Mouse (Mus musculus): ENCODE data around the gene Tyms. TPM values are rescaled to one million over a fixed set of nuclear protein-coding genes. Genes with fewer than 3 reads are reported as not detected.

The Tyms gene
- polyA plus RNA-seq, 1 experiment from 2014 or later: 198 TPM

DNA sequence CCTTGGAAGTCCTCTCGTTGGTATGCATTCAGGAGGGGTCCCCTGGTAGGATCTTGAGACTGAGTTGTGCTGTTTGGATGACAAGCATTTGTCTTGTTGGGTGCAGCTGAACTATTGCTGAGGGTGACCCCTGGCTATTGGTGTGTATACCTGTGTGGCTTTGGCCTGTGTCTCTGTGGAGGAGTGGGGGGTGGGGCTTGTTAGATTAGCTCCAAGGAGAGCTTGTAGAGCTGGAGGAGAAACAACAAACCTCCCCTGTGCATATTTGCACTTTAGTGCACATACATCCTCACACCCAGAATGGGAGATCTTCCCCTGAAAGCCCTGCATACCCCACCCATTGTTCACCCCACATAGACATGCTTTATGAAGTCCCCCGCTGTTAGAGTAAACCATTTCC, 33.3 kb upstream of the Tyms start:
- ATAC-seq (ENCODE audit: low read depth): no peak
- WGBS: 14% methylated on average over 2 of the region's 2 CpGs
- peaks cover 69% of the 10 kb centered on the region for H3K27me3 ChIP-seq (replicated peaks; ENCODE audit: control insufficient read depth, insufficient read depth, low read length)

DNA sequence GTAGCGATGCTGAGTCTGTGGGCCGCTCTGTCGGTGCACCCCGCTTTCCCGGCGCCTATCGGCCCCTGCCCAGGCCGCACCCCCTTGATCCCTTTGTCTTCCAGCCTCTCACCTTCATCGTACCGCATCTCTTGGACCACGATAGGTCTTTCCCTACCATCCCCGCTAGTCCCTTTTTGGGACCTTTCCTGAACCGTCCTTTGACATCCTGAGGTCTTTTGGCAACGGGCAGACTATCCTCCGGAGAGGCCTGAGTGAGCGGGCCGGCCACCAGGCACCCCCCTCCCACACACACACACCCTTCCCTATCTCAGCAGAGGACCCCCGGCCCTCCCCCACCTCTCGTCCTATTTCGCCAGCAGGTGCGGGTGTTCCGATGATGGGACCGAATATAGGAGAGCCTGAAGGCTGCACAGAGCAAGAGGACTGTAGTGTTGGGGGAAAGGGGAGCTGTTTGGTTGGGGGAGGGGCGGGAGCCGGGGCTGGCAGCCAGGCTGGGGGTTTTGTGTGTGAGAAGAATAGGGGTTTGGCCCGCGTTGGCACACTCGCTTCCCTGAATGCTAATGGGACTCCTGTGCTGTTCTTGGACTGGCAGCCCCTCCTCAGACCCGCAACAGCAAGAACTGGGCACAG, 32.4 kb upstream of the Tyms start, which contains the start of gene 3110082J24Rik:
3110082J24Rik (minus strand) TSS at position 419 of the 633 bp plus-strand sequence.
- Histone ChIP-seq H3K36me3 (ENCODE audit: control insufficient read depth, insufficient read depth, low read length) (no peaks in the 10 kb centered on the region), H3K4me1 (ENCODE audit: control insufficient read depth, insufficient read depth, low read length) (peaks cover 4% of the 10 kb centered on the region; the same call in 1 of the 2 replicates), H3K4me2 (ENCODE audit: low read depth, low read length) (peak within 1 kb of the TSS; percentile 93), H3K27me3 (replicated peaks; ENCODE audit: control insufficient read depth, insufficient read depth, low read length) (peaks cover 59% of the 10 kb centered on the region), H3K9ac (ENCODE audit: low read depth, low read length) (peak within 1 kb of the TSS; percentile 60), H3K27ac (replicated peaks; ENCODE audit: low read depth, low read length) (no peak within 1 kb of the TSS), H3K9me3 (ENCODE audit: control insufficient read depth, low read length) (no peaks in the 10 kb centered on the region), H3K4me3 (ENCODE audit: low read depth, low read length) (peak within 1 kb of the TSS; percentile 48)
- no peak for DNase-seq (ENCODE audit: low spot score)
- 1% methylated on average over 22 of the region's 29 CpGs for WGBS
- no peak for ATAC-seq (ENCODE audit: low read depth)

More for the DNA sequence above, 33.3 kb upstream of the Tyms start:
- Histone ChIP-seq H3K9ac (ENCODE audit: low read depth, low read length) (no peak overlapping the region), H3K4me3 (ENCODE audit: low read depth, low read length) (no peak overlapping the region), H3K4me1 (ENCODE audit: control insufficient read depth, insufficient read depth, low read length) (peaks cover 12% of the 10 kb centered on the region; the same call in 1 of the 2 replicates), H3K4me2 (ENCODE audit: low read depth, low read length) (no peak overlapping the region), H3K27ac (replicated peaks; ENCODE audit: low read depth, low read length) (no peak overlapping the region), H3K36me3 (ENCODE audit: control insufficient read depth, insufficient read depth, low read length) (no peaks in the 10 kb centered on the region), H3K9me3 (ENCODE audit: control insufficient read depth, low read length) (no peaks in the 10 kb centered on the region)
- no peak for DNase-seq (ENCODE audit: low spot score)

DNA sequence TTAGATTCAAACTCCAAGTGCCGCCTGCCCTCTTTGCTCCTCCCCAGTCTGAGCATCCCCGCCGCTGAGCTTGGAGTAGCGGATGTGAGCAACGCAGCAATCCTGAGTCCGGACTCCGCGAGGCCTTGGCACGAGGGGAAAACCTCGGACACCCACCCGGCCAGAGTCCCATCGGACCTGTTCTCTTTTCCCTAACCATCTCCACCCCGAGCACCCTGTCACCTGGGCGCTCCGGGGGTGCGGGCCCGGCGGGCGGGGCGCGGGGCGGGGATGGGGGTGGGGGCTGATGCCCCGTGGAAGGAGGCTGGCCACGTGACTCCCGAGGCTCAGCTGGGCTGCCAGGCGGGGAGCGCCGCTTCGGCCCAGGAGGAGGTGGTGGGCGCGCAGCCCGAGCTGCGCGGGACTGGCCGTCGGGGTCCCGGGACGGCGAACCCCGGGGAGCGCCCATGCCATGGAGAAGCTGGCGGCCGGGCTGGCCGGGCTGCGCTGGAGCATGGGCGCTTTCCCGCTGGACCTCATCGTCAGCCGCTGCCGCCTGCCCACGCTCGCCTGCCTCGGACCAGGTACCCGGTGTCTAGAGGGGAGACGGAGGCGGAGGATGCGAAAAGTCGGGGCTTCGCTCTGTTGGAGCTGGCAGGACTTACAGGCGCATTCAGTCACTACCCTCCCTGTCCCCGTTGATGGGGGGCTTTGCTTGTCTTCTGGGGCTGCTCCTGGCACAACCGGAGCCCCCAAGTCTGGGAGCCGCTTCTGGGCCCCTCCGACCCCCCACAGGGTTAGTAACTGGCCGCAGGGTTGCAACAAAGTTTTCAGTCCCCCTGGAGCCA, 31.6 kb upstream of the Tyms start, which contains the start of gene Garem2:
Garem2 (plus strand) TSS at position 321 of the 827 bp plus-strand sequence.
- DNase-seq (ENCODE audit: low spot score) (peak; percentile 65), ATAC-seq (ENCODE audit: low read depth) (peak; percentile 67)
- Histone ChIP-seq H3K36me3 (ENCODE audit: control insufficient read depth, insufficient read depth, low read length) (no peaks in the 10 kb centered on the region), H3K4me1 (ENCODE audit: control insufficient read depth, insufficient read depth, low read length) (no peaks in the 10 kb centered on the region), H3K27me3 (replicated peaks; ENCODE audit: control insufficient read depth, insufficient read depth, low read length) (peaks cover 52% of the 10 kb centered on the region), H3K27ac (replicated peaks; ENCODE audit: low read depth, low read length) (no peak within 1 kb of the TSS), H3K4me3 (ENCODE audit: low read depth, low read length) (peak within 1 kb of the TSS; percentile 48), H3K9ac (ENCODE audit: low read depth, low read length) (peak within 1 kb of the TSS; percentile 60), H3K9me3 (ENCODE audit: control insufficient read depth, low read length) (no peaks in the 10 kb centered on the region), H3K4me2 (ENCODE audit: low read depth, low read length) (peak within 1 kb of the TSS; percentile 93)
- 1% methylated on average over 27 of the region's 65 CpGs for WGBS

DNA sequence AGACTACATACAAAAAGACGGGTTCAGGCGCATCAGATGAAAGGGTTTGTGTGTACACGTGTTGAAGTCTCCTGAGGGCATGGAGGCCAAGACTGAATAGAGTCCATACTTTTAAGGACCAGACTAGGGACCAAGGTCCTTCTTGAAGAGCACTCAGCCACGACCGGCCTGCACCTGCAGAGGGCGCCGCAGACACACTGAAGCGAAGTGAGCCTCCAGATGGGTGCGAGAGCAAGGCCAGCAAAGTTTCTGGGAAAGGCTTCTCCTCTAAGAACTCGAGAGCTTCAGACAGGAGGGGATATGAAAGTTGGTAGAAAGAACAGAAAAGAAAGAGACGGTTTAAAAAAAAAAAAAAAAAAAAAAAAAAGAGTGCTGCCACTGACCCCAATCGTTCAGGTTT, 30.9 kb upstream of the Tyms start:
- Histone ChIP-seq H3K4me1 (ENCODE audit: control insufficient read depth, insufficient read depth, low read length) (no peaks in the 10 kb centered on the region), H3K9me3 (ENCODE audit: control insufficient read depth, low read length) (no peaks in the 10 kb centered on the region), H3K4me2 (ENCODE audit: low read depth, low read length) (peak overlapping the region; percentile 93), H3K27me3 (replicated peaks; ENCODE audit: control insufficient read depth, insufficient read depth, low read length) (peaks cover 48% of the 10 kb centered on the region), H3K27ac (replicated peaks; ENCODE audit: low read depth, low read length) (no peak overlapping the region), H3K9ac (ENCODE audit: low read depth, low read length) (no peak overlapping the region), H3K36me3 (ENCODE audit: control insufficient read depth, insufficient read depth, low read length) (no peaks in the 10 kb centered on the region), H3K4me3 (ENCODE audit: low read depth, low read length) (peak overlapping the region; percentile 48)
- DNase-seq (ENCODE audit: low spot score) (peak; percentile 58), ATAC-seq (ENCODE audit: low read depth) (0 out of 2 replicates have a peak, but pooled peaks have one; percentile 23)
- WGBS: 1% methylated on average over 11 of the region's 12 CpGs

DNA sequence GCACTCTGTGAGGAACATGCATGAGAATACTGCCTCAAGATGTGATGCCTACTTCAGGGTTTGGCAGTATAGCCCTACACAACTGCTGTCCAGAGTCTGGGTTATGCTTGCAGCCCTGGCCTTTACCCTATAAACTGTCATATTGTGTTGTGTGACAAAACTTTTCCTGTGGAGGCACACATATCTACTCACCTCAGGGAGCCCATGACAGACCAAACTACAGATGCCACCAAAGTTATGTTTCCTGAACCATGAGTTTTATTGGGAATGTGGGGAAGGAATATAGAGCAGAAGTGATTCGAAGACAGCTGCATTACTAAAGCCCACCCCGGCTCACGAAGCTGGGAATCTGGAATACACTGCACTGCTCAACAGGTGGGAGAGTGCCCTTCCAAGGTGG, 29.9 kb upstream of the Tyms start:
- 78% methylated on average over 3 of the region's 3 CpGs for WGBS
- Histone ChIP-seq H3K4me1 (ENCODE audit: control insufficient read depth, insufficient read depth, low read length) (no peaks in the 10 kb centered on the region), H3K27ac (replicated peaks; ENCODE audit: low read depth, low read length) (no peak overlapping the region), H3K9me3 (ENCODE audit: control insufficient read depth, low read length) (no peaks in the 10 kb centered on the region), H3K27me3 (replicated peaks; ENCODE audit: control insufficient read depth, insufficient read depth, low read length) (peaks cover 48% of the 10 kb centered on the region), H3K4me2 (ENCODE audit: low read depth, low read length) (no peak overlapping the region), H3K4me3 (ENCODE audit: low read depth, low read length) (no peak overlapping the region), H3K36me3 (ENCODE audit: control insufficient read depth, insufficient read depth, low read length) (no peaks in the 10 kb centered on the region), H3K9ac (ENCODE audit: low read depth, low read length) (no peak overlapping the region)
- ATAC-seq (ENCODE audit: low read depth) (no peak), DNase-seq (ENCODE audit: low spot score) (no peak)

DNA sequence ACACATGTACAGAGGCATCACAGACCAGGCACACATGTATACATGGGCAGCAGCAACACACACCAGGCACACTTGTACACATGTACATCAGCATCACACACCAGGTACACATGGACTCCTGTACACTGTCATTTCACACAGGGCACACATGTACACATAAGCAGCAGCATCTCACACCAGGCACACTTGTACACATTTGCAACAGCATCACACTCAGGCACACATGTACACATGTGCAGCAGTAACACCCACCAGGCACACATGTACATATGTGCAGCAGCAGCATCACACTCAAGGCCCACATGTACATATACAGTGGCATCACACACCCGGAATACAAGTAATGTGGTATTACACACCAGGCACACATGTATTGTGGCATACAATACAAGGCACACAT, 24.8 kb upstream of the Tyms start:
- Histone ChIP-seq H3K27ac (replicated peaks; ENCODE audit: low read depth, low read length) (no peak overlapping the region), H3K4me1 (ENCODE audit: control insufficient read depth, insufficient read depth, low read length) (no peaks in the 10 kb centered on the region)
- 100% methylated on average over 1 of the region's 1 CpGs for WGBS

DNA sequence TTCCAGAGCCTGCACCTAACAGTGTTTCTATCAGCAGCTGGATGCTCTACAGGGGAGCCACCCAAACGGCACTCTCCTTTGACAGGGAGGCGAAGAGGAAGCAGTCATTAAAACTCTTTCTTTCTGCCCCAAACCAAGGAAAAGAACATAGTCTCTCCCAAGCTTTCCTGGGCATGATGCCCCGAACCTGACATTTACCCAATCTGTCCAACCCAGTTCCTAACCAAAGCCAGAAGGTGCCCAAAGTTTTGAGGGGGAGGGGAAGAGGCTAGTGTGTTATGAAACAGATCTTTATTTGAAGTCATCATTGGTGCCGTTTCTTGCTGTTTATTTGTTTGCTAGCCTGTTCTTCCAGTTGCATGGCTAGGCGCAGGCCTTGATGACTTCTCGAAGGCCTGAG, 22.3 kb upstream of the Tyms start:
- WGBS: 60% methylated on average over 6 of the region's 6 CpGs
- H3K9ac ChIP-seq (ENCODE audit: low read depth, low read length): no peak overlapping the region
- H3K36me3 ChIP-seq (ENCODE audit: control insufficient read depth, insufficient read depth, low read length): no peaks in the 10 kb centered on the region
- no peak overlapping the region for H3K4me3 ChIP-seq (ENCODE audit: low read depth, low read length)
- H3K4me1 ChIP-seq (ENCODE audit: control insufficient read depth, insufficient read depth, low read length): no peaks in the 10 kb centered on the region
- H3K27ac ChIP-seq (replicated peaks; ENCODE audit: low read depth, low read length): no peak overlapping the region
- no peak overlapping the region for H3K4me2 ChIP-seq (ENCODE audit: low read depth, low read length)
- ATAC-seq (ENCODE audit: low read depth) (no peak), DNase-seq (ENCODE audit: low spot score) (no peak)
- no peaks in the 10 kb centered on the region for H3K27me3 ChIP-seq (replicated peaks; ENCODE audit: control insufficient read depth, insufficient read depth, low read length)
- no peaks in the 10 kb centered on the region for H3K9me3 ChIP-seq (ENCODE audit: control insufficient read depth, low read length)

More for the DNA sequence above, 24.8 kb upstream of the Tyms start:
- Histone ChIP-seq H3K36me3 (ENCODE audit: control insufficient read depth, insufficient read depth, low read length) (no peaks in the 10 kb centered on the region), H3K27me3 (replicated peaks; ENCODE audit: control insufficient read depth, insufficient read depth, low read length) (peaks cover 4% of the 10 kb centered on the region), H3K4me3 (ENCODE audit: low read depth, low read length) (no peak overlapping the region), H3K4me2 (ENCODE audit: low read depth, low read length) (no peak overlapping the region), H3K9ac (ENCODE audit: low read depth, low read length) (no peak overlapping the region), H3K9me3 (ENCODE audit: control insufficient read depth, low read length) (no peaks in the 10 kb centered on the region)
- ATAC-seq (ENCODE audit: low read depth): no peak
- DNase-seq (ENCODE audit: low spot score): no peak

DNA sequence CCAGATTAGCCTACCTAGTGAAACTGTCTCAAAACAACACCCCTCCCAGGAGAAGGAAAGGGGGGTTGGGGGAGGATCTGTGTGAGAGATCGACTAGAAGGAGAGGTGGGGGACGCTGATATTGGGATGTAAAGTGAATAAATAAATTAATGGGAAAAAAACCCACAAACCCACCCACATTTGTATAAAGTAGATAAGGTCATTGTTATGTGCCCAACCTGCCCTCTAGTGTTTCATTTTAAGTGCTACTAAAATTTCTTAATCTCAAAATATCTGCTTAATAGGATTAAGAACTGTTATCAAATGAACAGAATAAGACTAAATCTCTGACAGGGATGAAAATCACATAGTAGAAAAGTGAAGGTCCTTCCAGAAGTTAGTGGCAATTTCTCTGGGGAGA, 21.0 kb upstream of the Tyms start:
- Histone ChIP-seq H3K36me3 (ENCODE audit: control insufficient read depth, insufficient read depth, low read length) (no peaks in the 10 kb centered on the region), H3K4me1 (ENCODE audit: control insufficient read depth, insufficient read depth, low read length) (no peaks in the 10 kb centered on the region), H3K27ac (replicated peaks; ENCODE audit: low read depth, low read length) (no peak overlapping the region), H3K9me3 (ENCODE audit: control insufficient read depth, low read length) (no peaks in the 10 kb centered on the region), H3K9ac (ENCODE audit: low read depth, low read length) (no peak overlapping the region), H3K4me2 (ENCODE audit: low read depth, low read length) (no peak overlapping the region), H3K27me3 (replicated peaks; ENCODE audit: control insufficient read depth, insufficient read depth, low read length) (no peaks in the 10 kb centered on the region), H3K4me3 (ENCODE audit: low read depth, low read length) (no peak overlapping the region)
- ATAC-seq (ENCODE audit: low read depth): no peak
- WGBS: 55% methylated on average over 2 of the region's 2 CpGs
- DNase-seq (ENCODE audit: low spot score): no peak

Measured in embryonic facial prominence, embryonic 14.5 days (tissue).